Mouse (Mus musculus) adrenal gland, adult 10 weeks (tissue): ENCODE measurements around the gene Vmn2r71. TPM values are rescaled to one million over a fixed set of nuclear protein-coding genes. Genes with fewer than 3 reads are reported as not detected.

Experiments used
- polyA plus RNA-seq: library from polyadenylated mRNA; stranded (reverse); fragments of 350-450 nt; fragmentation: Illumina TruSeq; extraction: RNeasy Lipid Tissue Mini Kit (QIAGEN cat#74804); gene quantifications from one replicate; pipeline ENCODE4 v1.2.3, GENCODE M21; 2014; ENCODE audit warnings: low read depth, low replicate concordance

Gene Vmn2r71
- polyA plus RNA-seq, result not detected

GRCm38 (mm10) chr7:85562787-85563186 is at the start of gene Vmn2r71:
Vmn2r71 (plus strand) TSS chr7:85563087.

GRCm38 (mm10) chr7:85569092-85569491 is 6.2 kb downstream of the Vmn2r71 start, which contains the start of gene Vmn2r70:
Vmn2r70 (minus strand) TSS chr7:85569192.

Other genes with a start within 250 kb of the Vmn2r71 start
- not detected for gene Vmn2r69, start 147.2 kb upstream of the Vmn2r71 start, polyA plus RNA-seq
- not detected for gene Vmn2r70, start 6.1 kb downstream of the Vmn2r71 start, polyA plus RNA-seq
- gene Vmn2r72, start 192.0 kb downstream of the Vmn2r71 start, polyA plus RNA-seq, result not detected